Mouse (Mus musculus) adrenal gland (tissue): ENCODE measurements around the gene Sfrp2.

ENCODE experiments used
- intact Hi-C: fragments of 180-260 bp; cut with DNase I; formaldehyde crosslinking; loops from one replicate; pipeline ENCODE4 v1.15.1; 2025

The Sfrp2 gene

GRCm38 (mm10) chr3:83769036-83769410, 2.9 kb downstream of the Sfrp2 start:
- intact Hi-C loops = no loop called here

- intact Hi-C loops = no loop called here
Observed at GRCm38 (mm10) chr3:83771160-83771869, 5.2 kb downstream of the Sfrp2 start.

GRCm38 (mm10) chr3:83773281-83773680, 7.2 kb downstream of the Sfrp2 start:
- intact Hi-C loops = no loop called here

GRCm38 (mm10) chr3:83775403-83775802, 9.3 kb downstream of the Sfrp2 start:
- intact Hi-C loops = no loop called here

GRCm38 (mm10) chr3:83781460-83782222, 15.5 kb downstream of the Sfrp2 start:
- intact Hi-C loops = no loop called here

- intact Hi-C loops = no loop called here
Observed at GRCm38 (mm10) chr3:83783716-83784469, 17.8 kb downstream of the Sfrp2 start.

GRCm38 (mm10) chr3:83784726-83785125, 18.6 kb downstream of the Sfrp2 start:
- intact Hi-C loops = no loop called here

GRCm38 (mm10) chr3:83787086-83787485, 21.0 kb downstream of the Sfrp2 start:
- intact Hi-C loops = no loop called here

GRCm38 (mm10) chr3:83787776-83788305, 21.7 kb downstream of the Sfrp2 start:
- intact Hi-C loops = no loop called here

- intact Hi-C loops = no loop called here
Observed at GRCm38 (mm10) chr3:83789651-83790451, 23.7 kb downstream of the Sfrp2 start.

GRCm38 (mm10) chr3:83791444-83791843, 25.3 kb downstream of the Sfrp2 start:
- intact Hi-C loops = no loop called here

GRCm38 (mm10) chr3:83797098-83797497, 31.0 kb downstream of the Sfrp2 start:
- intact Hi-C loops = loop anchor here (5.0 kb wide), 2 partner anchors 45 to 100 kb away; partner anchors contain the start of gene Tlr2

GRCm38 (mm10) chr3:83797828-83798227, 31.7 kb downstream of the Sfrp2 start:
- intact Hi-C loops = loop anchor here (5.0 kb wide), 2 partner anchors 44 to 99 kb away; partner anchors contain the start of gene Tlr2

- intact Hi-C loops = loop anchor here (5.0 kb wide), 2 partner anchors 43 to 98 kb away; partner anchors contain the start of gene Tlr2
Observed at GRCm38 (mm10) chr3:83799486-83799885, 33.4 kb downstream of the Sfrp2 start.

- intact Hi-C loops = no loop called here
Observed at GRCm38 (mm10) chr3:83801649-83802155, 35.6 kb downstream of the Sfrp2 start.

GRCm38 (mm10) chr3:83808483-83808882, 42.4 kb downstream of the Sfrp2 start:
- intact Hi-C loops = no loop called here

GRCm38 (mm10) chr3:83811987-83812386, 45.9 kb downstream of the Sfrp2 start:
- intact Hi-C loops = no loop called here

- intact Hi-C loops = no loop called here
Observed at GRCm38 (mm10) chr3:83812863-83813262, 46.7 kb downstream of the Sfrp2 start.

- intact Hi-C loops = no loop called here
Observed at GRCm38 (mm10) chr3:83816372-83816925, 50.3 kb downstream of the Sfrp2 start.

- intact Hi-C loops = no loop called here
Observed at GRCm38 (mm10) chr3:83823774-83824173, 57.7 kb downstream of the Sfrp2 start.
